Mouse (Mus musculus): ENCODE measurements around the gene Zfp871.
A peak's percentile ranks its signal among the peaks of the same experiment; 100 is the strongest.

Zfp871 gene

DNA sequence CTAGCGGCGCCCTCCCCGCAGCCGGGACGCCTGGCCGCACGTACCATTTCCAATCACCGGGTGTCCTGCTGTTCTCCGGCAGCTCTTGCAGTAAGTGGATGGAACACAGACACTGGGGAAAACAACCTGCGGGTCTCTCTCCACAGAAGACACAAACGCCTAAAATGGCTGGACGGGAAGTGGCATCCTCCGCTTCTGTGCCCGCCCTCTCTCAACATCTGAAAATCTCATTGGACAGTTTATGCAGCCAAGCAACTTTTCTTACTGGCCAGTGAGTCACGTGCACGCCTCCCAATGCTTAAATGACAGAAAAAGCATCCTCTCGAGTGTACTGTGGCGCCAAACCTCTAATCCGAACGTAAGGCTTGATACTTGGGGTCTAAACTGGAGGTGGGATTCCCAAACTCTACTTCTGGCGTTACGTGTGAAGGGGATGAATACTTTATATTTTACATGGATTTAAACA, at the start of gene Zfp871:
Zfp871 (minus strand) TSS at position 194 of the 466 bp plus-strand sequence.
- peak; percentile 82 to 91 for DNase-seq

DNA sequence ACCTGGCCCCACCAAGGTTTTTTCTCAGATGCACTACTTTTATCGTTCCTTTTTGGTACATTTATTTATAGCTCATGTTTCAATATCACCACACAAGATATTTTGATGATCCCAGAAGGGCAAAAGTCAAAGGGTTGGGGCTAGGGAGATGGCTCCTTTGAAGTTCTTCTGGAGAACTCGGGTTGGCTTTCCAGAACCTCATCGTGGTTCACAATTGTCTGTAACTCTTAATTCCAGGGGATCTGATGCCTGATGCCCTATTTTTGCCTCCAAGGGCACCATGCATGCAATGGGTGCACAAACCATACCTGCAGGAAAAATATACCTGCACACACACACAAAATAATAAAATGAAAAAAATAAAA, 42.3 kb upstream of the Zfp871 start:
- no peak for DNase-seq

GRCm38 (mm10) chr17:32829540-32830417, 41.7 kb upstream of the Zfp871 start, which contains the start of gene Zfp799:
Gene Zfp799, minus strand, starts transcription at chr17:32830261.
- peak; percentile 74 to 84 for DNase-seq

DNA sequence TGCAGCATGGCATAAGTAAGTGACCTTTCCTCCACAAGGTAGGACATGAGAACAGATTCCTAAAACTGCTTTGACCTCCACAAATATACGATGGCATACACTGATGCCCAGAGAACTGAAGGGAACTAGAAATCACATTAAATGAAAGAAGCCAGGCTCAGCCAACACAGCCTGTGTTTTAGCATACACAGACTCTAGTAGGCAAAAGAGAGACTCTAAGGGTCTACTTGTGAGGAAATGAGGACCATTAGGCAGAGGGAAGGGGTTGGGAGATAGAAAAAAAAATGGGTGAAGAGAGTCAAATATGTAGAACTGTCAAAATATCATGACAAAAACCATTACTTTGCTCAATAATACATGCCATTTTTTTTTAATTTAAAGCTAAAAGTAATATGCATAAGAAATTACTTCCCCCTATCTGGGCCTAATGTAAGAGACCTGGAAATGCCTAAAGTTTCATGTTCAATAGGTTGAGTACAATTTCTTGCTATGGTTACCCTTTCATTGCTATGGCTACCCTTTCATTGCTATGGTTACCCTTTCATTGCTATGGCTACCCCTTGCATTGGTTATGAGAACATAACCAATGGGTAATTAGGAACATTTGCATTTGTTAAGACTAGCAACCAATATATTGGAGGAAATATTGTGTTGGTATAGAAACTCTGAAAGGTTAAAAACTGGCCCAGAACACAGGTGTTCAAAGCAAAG, 28.1 kb upstream of the Zfp871 start:
- no peak for DNase-seq

DNA sequence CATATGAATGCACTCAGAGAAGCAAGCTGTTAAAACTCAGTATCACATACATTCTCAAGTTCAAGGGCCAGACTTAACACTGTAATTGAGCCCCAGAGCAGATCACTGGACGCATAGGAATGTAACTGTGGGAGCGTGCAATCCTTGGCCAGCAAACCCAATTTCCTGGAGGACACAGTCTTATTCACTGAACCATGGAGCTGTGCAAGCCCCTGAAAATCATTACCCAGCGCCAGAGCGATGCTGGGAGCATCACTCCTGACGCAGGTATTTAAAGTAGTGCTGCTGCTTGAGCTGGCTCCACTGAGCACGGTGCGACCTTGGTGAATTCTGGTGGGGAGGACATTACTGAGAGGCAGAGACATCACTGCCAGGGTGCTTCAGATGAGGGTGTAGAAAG, 26.0 kb upstream of the Zfp871 start:
- peak; percentile 48 to 68 for DNase-seq

- DNase-seq, result no peak
Measured at GRCm38 (mm10) chr17:32810648-32811047, 22.6 kb upstream of the Zfp871 start.

GRCm38 (mm10) chr17:32809544-32810374, 21.7 kb upstream of the Zfp871 start, which contains the start of gene Zfp811:
Gene Zfp811, minus strand, starts transcription at chr17:32809931.
- peak; percentile 39 to 62 for DNase-seq

DNA sequence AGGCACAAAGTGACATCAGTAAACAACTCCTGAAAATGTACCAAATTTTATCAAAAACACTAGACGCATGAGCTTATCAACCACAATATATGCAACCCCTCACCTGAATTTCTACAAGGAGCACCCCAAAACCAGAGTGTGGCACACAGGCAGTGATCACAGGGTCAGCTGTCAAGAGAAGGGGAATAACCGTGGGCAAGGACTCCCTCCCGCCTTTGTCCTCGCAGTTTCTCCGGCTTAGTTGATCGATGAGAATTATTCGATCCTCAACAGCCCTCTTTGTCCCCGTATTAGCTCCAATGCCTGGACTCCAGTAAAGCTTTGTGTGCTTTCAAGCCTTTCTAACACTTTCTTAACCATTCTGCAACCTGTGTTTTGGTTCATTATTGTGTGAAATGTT, 20.8 kb upstream of the Zfp871 start:
- no peak for DNase-seq

- DNase-seq, result no peak
Measured at GRCm38 (mm10) chr17:32789244-32789643, 1.2 kb upstream of the Zfp871 start.

DNA sequence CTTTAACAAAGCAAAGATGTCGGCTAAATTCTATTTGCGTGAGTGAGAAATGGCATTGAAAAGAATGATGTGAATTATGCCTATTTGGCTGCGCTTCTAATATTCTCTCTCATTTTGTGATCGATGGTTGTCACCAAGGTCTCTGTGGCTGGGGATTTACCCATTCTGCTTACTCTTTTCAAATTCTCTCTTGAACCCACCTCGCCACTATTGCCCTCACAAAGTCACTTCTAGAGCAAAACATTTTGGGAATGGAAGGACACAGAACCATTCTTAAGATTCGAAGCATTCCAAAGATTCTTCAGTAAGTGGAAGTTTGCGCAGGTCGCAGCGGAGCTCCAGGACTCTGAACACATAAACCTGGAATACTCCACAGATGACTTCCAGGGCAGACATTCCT, 489 bp upstream of the Zfp871 start:
- no peak for DNase-seq

DNA sequence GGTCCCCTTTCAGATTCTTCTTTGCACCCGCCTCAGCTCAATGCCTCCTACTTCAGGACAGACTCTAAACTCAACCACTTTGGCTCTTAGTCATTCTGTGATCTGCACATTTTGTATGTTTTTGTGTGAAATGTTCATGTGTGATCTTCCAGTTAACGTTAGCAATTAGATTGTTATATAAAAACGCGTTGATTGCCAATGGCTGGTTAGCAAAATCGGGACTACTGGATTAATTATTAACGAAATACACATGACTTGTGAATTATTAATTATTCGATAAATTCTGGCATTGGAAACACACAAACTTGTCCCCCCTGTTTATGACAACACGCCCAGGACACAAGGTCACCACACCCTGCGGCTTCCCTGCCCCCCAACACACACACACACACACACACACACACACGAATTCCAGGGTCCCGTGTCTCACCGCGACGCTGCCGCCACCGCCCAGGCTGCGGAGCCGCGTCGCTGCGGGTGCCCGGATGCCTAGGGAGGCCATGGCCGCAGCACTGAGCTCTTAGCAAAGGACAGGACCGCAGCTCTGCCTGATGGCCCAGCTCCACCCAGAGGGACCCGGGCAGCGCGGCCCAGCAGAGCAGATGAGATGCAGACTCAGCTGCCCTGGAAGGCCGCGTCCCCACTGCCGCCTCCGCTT, 522 bp downstream of the Zfp871 start:
- DNase-seq, result peak; percentile 68 to 80

- no peak for DNase-seq
Measured at GRCm38 (mm10) chr17:32786944-32787343, 1.1 kb downstream of the Zfp871 start.

DNA sequence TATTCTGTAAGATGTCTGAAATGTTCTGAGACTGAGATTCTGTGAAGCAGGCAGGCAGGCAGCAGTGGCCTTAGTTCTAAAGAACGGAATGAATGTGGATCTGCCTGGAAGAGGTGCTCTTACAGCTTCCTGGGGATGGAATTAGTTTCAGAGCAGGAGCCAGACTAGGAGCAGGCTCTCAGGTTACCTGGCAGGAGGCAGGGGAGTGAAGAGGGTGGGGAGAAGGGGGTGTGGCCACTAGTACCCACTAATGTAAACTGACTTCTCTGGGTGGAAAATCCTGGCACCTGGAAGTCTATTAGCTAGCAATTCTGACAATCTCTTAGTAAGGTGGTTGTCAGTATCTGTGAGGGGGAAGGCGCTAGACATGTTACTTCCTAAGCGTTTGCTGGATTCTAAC, 2.4 kb downstream of the Zfp871 start:
- peak in 1 of 2 experiments; percentile 16 for DNase-seq

GRCm38 (mm10) chr17:32777564-32777963, 10.5 kb downstream of the Zfp871 start:
- no peak for DNase-seq

DNA sequence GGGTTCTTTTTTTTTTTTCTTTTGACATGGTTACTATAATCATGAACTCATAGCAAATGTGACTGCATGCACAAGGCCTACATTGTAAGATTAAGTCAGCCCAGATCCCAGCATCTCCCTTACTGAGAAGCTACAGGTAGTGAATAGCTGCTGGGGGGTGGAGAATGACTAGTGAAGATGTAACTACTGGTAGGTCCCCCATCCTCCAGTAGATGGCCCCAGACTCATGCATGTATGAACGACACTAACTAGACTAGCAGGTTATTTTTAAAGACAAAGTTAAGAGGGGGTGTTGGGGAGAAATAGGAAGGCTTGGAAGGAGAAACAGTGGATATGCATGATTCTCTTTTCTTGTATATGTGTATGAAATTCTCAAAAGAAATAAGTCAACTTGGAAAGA, 16.9 kb downstream of the Zfp871 start:
- peak; percentile 15 to 26 for DNase-seq

- no peak for DNase-seq
Measured at GRCm38 (mm10) chr17:32766422-32766821, 21.7 kb downstream of the Zfp871 start.

GRCm38 (mm10) chr17:32757331-32757730, 30.8 kb downstream of the Zfp871 start:
- DNase-seq, result no peak

DNA sequence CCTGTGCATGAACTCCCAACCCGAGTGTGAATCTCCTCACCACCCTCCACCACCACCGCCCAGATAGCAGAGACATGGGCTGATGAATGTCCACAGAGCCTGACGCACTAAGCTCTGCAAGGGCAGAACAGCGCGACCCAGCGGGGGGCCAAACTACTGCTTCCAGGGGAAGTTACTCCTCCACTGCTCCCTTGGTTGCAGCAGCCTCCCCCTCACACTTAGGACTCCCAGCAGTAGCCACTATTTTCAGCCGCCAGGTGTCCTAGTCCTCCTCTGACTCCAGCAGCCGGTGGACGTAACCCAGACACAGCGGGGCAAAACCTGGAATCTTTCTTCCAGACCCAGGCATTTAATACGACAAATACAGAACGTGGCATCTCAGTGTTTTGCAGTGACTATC, 34.5 kb downstream of the Zfp871 start:
- peak; percentile 65 to 75 for DNase-seq

GRCm38 (mm10) chr17:32752813-32753360, 35.2 kb downstream of the Zfp871 start:
- DNase-seq, result no peak

GRCm38 (mm10) chr17:32750611-32751010, 37.5 kb downstream of the Zfp871 start:
- no peak for DNase-seq

GRCm38 (mm10) chr17:32741057-32741456, 47.0 kb downstream of the Zfp871 start:
- DNase-seq, result no peak

DNA sequence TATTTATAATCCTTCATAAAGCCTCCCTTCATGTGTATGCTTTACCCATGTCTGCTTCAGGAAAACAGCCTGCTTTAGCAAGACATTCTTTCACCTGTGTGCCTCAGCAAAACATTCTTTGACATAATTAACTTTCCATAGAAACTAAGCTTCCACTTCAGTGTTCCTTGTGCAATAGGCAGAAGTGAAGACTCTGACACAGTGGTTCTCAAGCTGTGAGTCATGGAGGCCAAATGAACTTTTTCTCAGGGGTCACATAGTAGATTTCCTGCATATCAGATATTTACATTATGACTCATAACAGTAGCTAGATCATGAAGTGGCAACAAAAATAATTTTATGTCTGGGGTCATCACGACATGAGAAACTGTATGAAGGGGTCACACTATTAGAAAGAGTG, 49.7 kb downstream of the Zfp871 start:
- DNase-seq, result no peak
